Mouse (Mus musculus) neural tube, embryonic 11.5 days (tissue): ENCODE results near the gene Syt15. TPM values are rescaled to one million over a fixed set of nuclear protein-coding genes. Genes with fewer than 3 reads are reported as not detected.
A peak's percentile ranks its signal among the peaks of the same experiment; 100 is the strongest.

Experiments
- ATAC-seq: fragments of 200-750 bp; cut with Nextera tagmentation; 2 replicates; pipeline ENCODE4 v1.8.0; 2017; ENCODE audit warnings: moderate number of reproducible peaks, mild to moderate bottlenecking, moderate TSS enrichment, moderate library complexity; ENCODE audit not compliant: insufficient read depth, low FRiP score, low TSS enrichment
- DNase-seq: peaks from one replicate; pipeline ENCODE4 v3.0.0-alpha.2; 2015; ENCODE audit warnings: low spot score
- H3K27ac ChIP-seq: fragments of 300-500 bp; sonication (generic); 2 replicates; pipeline ENCODE4 v1.5.1; 2014; ENCODE audit warnings: low read depth, mild to moderate bottlenecking, low read length
- H3K27me3 ChIP-seq: fragments of 300-500 bp; sonication (generic); 2 replicates; pipeline ENCODE4 v1.6.1; 2014; ENCODE audit warnings: mild to moderate bottlenecking, low read length, mixed read lengths; ENCODE audit not compliant: control insufficient read depth, insufficient read depth
- H3K36me3 ChIP-seq: fragments of 300-500 bp; sonication (generic); 2 replicates; pipeline ENCODE4 v1.6.1; 2014; ENCODE audit warnings: mild to moderate bottlenecking, low read length, moderate library complexity, mixed read lengths; ENCODE audit not compliant: control insufficient read depth, insufficient read depth
- H3K4me1 ChIP-seq: fragments of 300-500 bp; sonication (generic); 2 replicates; pipeline ENCODE4 v1.6.1; 2014; ENCODE audit warnings: low read length, mixed read lengths; ENCODE audit not compliant: control insufficient read depth, insufficient read depth
- H3K4me2 ChIP-seq: fragments of 300-500 bp; sonication (generic); 2 replicates; pipeline ENCODE4 v1.6.1; 2014; ENCODE audit warnings: low read depth, mild to moderate bottlenecking, moderate library complexity
- H3K4me3 ChIP-seq: fragments of 300-500 bp; sonication (generic); 2 replicates; pipeline ENCODE4 v1.5.1; 2014; ENCODE audit warnings: low read depth, low read length
- H3K9ac ChIP-seq: fragments of 300-500 bp; sonication (generic); 2 replicates; pipeline ENCODE4 v1.6.1; 2014; ENCODE audit warnings: mild to moderate bottlenecking, low read length
- H3K9me3 ChIP-seq: fragments of 300-500 bp; sonication (generic); 2 replicates; pipeline ENCODE4 v1.6.1; 2016; ENCODE audit warnings: low read length; ENCODE audit not compliant: control insufficient read depth
- WGBS: fragments of 180-500 bp; shearing (Covaris S2); extraction: QIAGEN DNeasy Blood & Tissue Kit; methylation state at CpG from one replicate; pipeline ENCODE4 v1.1.7; 2014; 5-methylcytosine and 5-hydroxymethylcytosine counted together
- polyA plus RNA-seq: library from polyadenylated mRNA; unstranded; fragments of >200 nt; fragmentation: Nextera tagmentation; extraction: Ambion mirVana; gene quantifications from 2 replicates; pipeline ENCODE4 v1.2.1, GENCODE M21; 2014

The Syt15 gene
- polyA plus RNA-seq, result 0.12 and 0.16 TPM in 2 replicates

DNA sequence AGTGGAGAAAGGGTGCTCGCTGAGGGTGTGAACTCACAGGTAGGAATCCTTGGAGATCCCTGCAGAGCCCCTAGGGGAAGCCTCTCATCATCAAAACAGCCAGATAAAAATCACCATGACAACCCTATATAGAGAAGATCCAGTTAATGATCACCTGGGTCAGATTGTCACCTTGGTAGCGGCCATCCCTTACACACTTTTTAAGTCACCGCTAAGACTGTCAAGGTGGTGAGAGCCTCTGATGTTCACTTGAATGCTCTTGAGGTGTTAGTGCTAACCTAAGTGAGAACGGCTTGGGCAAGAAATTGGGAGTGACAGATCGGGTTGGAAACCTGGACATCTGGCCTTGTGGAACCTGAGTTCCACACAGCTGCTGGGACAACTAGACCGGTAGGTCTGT lies at the start of gene Syt15:
Syt15 (plus strand) TSS at position 301 of the 400 bp plus-strand sequence.
- DNase-seq (no peak), ATAC-seq (no peak)
- H3K9ac ChIP-seq, result peak within 1 kb of the TSS; percentile 32
- no peaks in the 10 kb centered on the region for H3K9me3 ChIP-seq
- H3K4me1 ChIP-seq, result no peaks in the 10 kb centered on the region
- H3K27me3 ChIP-seq, result peaks cover 16% of the 10 kb centered on the region
- no peak within 1 kb of the TSS for H3K4me3 ChIP-seq
- no peaks in the 10 kb centered on the region for H3K36me3 ChIP-seq
- 71% methylated on average over 6 of the region's 6 CpGs for WGBS
- H3K27ac ChIP-seq, result no peak within 1 kb of the TSS
- H3K4me2 ChIP-seq, result peak within 1 kb of the TSS; percentile 41

DNA sequence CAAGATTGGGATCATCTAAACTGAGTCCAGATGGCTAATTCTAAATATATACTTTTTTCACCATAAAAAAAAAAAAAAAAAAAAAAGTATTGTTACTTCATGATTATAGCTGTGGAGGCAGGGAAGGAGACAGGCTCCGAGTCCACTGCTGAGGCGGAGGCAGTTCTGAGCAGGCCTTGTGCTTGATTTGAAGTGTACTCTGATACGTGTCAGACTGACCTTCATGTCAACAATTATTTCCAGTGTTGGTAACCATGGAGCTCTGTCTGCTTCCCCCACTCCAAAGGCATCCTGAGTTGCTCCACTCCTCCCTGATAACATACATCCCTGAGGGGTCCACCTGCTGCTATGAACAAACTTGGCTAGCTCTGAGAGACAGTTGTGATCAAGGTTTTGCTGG lies 48.3 kb upstream of the Syt15 start:
- no peaks in the 10 kb centered on the region for H3K4me1 ChIP-seq
- H3K9ac ChIP-seq, result no peak overlapping the region
- no peaks in the 10 kb centered on the region for H3K9me3 ChIP-seq
- H3K4me3 ChIP-seq, result no peak overlapping the region
- no peak overlapping the region for H3K27ac ChIP-seq
- 92% methylated on average over 3 of the region's 3 CpGs for WGBS
- H3K36me3 ChIP-seq, result no peaks in the 10 kb centered on the region
- H3K27me3 ChIP-seq, result no peaks in the 10 kb centered on the region
- H3K4me2 ChIP-seq, result no peak overlapping the region
- no peak for ATAC-seq
- no peak for DNase-seq

DNA sequence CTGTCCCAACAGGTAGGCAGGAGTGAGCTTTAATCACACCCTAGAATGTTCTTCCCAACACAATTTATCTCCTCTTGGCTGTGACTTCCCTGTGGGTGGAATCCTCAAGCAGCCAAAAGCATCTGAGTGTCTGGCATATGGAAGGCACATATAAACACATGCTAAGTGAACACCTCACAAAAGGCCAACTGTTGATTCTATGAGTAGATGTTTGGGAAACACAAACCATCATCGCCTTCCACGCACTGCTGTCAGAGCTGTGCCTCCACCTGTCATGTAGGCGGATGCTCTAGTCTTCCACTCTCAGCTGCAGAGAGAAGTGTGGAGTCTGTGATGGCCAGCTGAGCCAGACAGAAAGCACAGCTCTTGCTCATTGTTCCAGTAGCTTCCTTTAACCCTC lies 40.0 kb upstream of the Syt15 start:
- no peak overlapping the region for H3K27ac ChIP-seq
- ATAC-seq (no peak), DNase-seq (no peak)
- WGBS, result 94% methylated on average over 3 of the region's 3 CpGs
- no peak overlapping the region for H3K4me3 ChIP-seq
- H3K4me1 ChIP-seq, result no peaks in the 10 kb centered on the region
- no peaks in the 10 kb centered on the region for H3K36me3 ChIP-seq
- no peaks in the 10 kb centered on the region for H3K9me3 ChIP-seq
- H3K9ac ChIP-seq, result no peak overlapping the region
- H3K27me3 ChIP-seq, result no peaks in the 10 kb centered on the region
- H3K4me2 ChIP-seq, result no peak overlapping the region

GRCm38 (mm10) chr14:34183101-34183500 lies 36.3 kb upstream of the Syt15 start:
- H3K4me1 ChIP-seq, result no peaks in the 10 kb centered on the region
- ATAC-seq (no peak), DNase-seq (no peak)
- 89% methylated on average over 1 of the region's 1 CpGs for WGBS
- H3K36me3 ChIP-seq, result no peaks in the 10 kb centered on the region
- no peaks in the 10 kb centered on the region for H3K27me3 ChIP-seq
- no peak overlapping the region for H3K9ac ChIP-seq
- no peaks in the 10 kb centered on the region for H3K9me3 ChIP-seq
- H3K27ac ChIP-seq, result no peak overlapping the region
- H3K4me3 ChIP-seq, result no peak overlapping the region
- no peak overlapping the region for H3K4me2 ChIP-seq

- ATAC-seq (no peak), DNase-seq (peak; percentile 35)
- Histone ChIP-seq H3K27me3 (no peaks in the 10 kb centered on the region), H3K9ac (no peak overlapping the region), H3K4me1 (no peaks in the 10 kb centered on the region), H3K9me3 (no peaks in the 10 kb centered on the region), H3K36me3 (no peaks in the 10 kb centered on the region), H3K4me2 (no peak overlapping the region), H3K27ac (no peak overlapping the region), H3K4me3 (no peak overlapping the region)
- WGBS, result 71% methylated on average over 5 of the region's 5 CpGs
Measured at GRCm38 (mm10) chr14:34188629-34189028, 30.8 kb upstream of the Syt15 start.

DNA sequence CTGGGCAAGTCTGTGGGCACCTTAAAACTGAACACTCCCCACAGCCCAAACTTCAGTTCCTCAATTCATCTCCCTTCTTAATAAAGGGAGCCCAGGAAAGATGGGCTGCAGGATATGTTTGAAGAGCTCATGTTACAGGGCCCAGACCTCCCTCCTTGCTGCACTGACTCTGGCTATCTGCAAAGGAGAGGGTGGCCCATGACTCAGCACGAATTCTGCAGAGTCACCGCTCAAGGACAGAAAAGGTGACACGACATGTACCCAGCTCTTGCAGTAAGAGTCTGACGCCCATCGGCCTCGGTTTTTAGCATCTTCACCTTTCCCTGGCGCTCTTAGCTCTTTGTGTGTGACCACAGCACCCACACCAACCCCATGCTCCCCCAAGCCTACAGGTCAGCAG lies 29.0 kb upstream of the Syt15 start:
- Histone ChIP-seq H3K27ac (no peak overlapping the region), H3K4me1 (no peaks in the 10 kb centered on the region), H3K4me3 (no peak overlapping the region), H3K27me3 (no peaks in the 10 kb centered on the region), H3K4me2 (no peak overlapping the region), H3K36me3 (no peaks in the 10 kb centered on the region), H3K9ac (no peak overlapping the region), H3K9me3 (no peaks in the 10 kb centered on the region)
- 72% methylated on average over 7 of the region's 7 CpGs for WGBS
- DNase-seq (no peak), ATAC-seq (no peak)

- DNase-seq, result no peak
- Histone ChIP-seq H3K27me3 (no peaks in the 10 kb centered on the region), H3K4me1 (no peaks in the 10 kb centered on the region), H3K9me3 (no peaks in the 10 kb centered on the region), H3K4me3 (no peak overlapping the region), H3K9ac (no peak overlapping the region), H3K4me2 (no peak overlapping the region), H3K27ac (no peak overlapping the region), H3K36me3 (no peaks in the 10 kb centered on the region)
- WGBS, result 83% methylated on average over 4 of the region's 4 CpGs
- no peak for ATAC-seq
Measured at GRCm38 (mm10) chr14:34193879-34194278, 25.5 kb upstream of the Syt15 start.

DNA sequence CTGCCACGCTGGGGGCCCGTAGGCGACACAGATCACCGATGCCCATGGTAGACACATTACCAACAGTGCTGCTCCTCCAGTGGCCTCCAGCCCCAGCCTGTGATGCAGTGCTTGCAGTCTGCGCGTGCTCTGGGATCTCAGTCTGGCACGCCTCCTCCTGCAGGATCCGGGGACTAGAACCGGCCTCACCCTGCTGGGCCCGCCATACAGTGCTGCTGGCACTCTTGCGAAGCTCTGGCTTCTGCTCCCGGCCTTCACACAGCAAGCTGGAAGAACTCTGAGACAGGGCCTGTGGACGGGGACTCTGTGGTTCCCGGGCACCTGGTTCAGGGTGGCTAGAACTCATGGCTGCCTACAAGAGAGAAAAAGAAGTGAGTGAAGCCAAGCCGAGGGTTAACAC lies 23.9 kb upstream of the Syt15 start:
- H3K9ac ChIP-seq, result no peak overlapping the region
- H3K27ac ChIP-seq, result no peak overlapping the region
- H3K4me3 ChIP-seq, result no peak overlapping the region
- H3K27me3 ChIP-seq, result 0 out of 2 replicates have a peak, but pooled peaks cover 2% of the 10 kb centered on the region
- WGBS, result 84% methylated on average over 15 of the region's 15 CpGs
- no peaks in the 10 kb centered on the region for H3K9me3 ChIP-seq
- no peaks in the 10 kb centered on the region for H3K4me1 ChIP-seq
- no peak for DNase-seq
- no peak overlapping the region for H3K4me2 ChIP-seq
- ATAC-seq, result no peak
- no peaks in the 10 kb centered on the region for H3K36me3 ChIP-seq

GRCm38 (mm10) chr14:34196706-34197105 lies 22.7 kb upstream of the Syt15 start:
- WGBS, result 51% methylated on average over 4 of the region's 4 CpGs
- Histone ChIP-seq H3K4me3 (no peak overlapping the region), H3K9me3 (no peaks in the 10 kb centered on the region), H3K4me2 (no peak overlapping the region), H3K36me3 (no peaks in the 10 kb centered on the region), H3K27me3 (0 out of 2 replicates have a peak, but pooled peaks cover 2% of the 10 kb centered on the region), H3K9ac (no peak overlapping the region), H3K4me1 (no peaks in the 10 kb centered on the region), H3K27ac (no peak overlapping the region)
- no peak for DNase-seq
- no peak for ATAC-seq
